Mouse (Mus musculus): ENCODE data around the gene Ltn1. TPM values are rescaled to one million over a fixed set of nuclear protein-coding genes. Genes with fewer than 3 reads are reported as not detected.

Ltn1 gene
- polyA plus RNA-seq, 1 experiment from 2014 or later, result 28.8 TPM

GRCm38 (mm10) chr16:87329986-87330385 is 102.4 kb downstream of the Ltn1 start:
- 92% methylated on average over 3 of the region's 3 CpGs for WGBS
- no peak for ATAC-seq (ENCODE audit: insufficient read depth, low FRiP score)
- Histone ChIP-seq H3K36me3 (ENCODE audit: control insufficient read depth, insufficient read depth, low read length) (no peaks in the 10 kb centered on the region), H3K27me3 (ENCODE audit: control insufficient read depth, insufficient read depth, low read length) (no peaks in the 10 kb centered on the region), H3K9ac (ENCODE audit: low read length) (no peak overlapping the region), H3K27ac (ENCODE audit: low read length) (no peak overlapping the region), H3K9me3 (replicated peaks; ENCODE audit: control insufficient read depth, low read length) (no peaks in the 10 kb centered on the region), H3K4me2 (ENCODE audit: low read depth, low read length) (no peak overlapping the region), H3K4me1 (ENCODE audit: control insufficient read depth, insufficient read depth, low read length) (no peaks in the 10 kb centered on the region), H3K4me3 (replicated peaks; ENCODE audit: low read length) (no peak overlapping the region)

Other genes starting within 250 kb of the Ltn1 start
- gene N6amt1, start 78.4 kb downstream of the Ltn1 start, polyA plus RNA-seq (2015; fragmentation: Nextera tagmentation; extraction: Ambion mirVana), result 19.2 and 19.9 TPM in 2 replicates
- gene Rwdd2b, start 8.0 kb upstream of the Ltn1 start, polyA plus RNA-seq (2015; fragmentation: Nextera tagmentation; extraction: Ambion mirVana), result 10.7 and 12.0 TPM in 2 replicates
- 35.3 and 39.0 TPM in 2 replicates for gene Usp16, start 22.1 kb upstream of the Ltn1 start, polyA plus RNA-seq (2015; fragmentation: Nextera tagmentation; extraction: Ambion mirVana)
- gene Cct8, start 63.3 kb upstream of the Ltn1 start, polyA plus RNA-seq (2015; fragmentation: Nextera tagmentation; extraction: Ambion mirVana), result 364 and 381 TPM in 2 replicates
- gene Map3k7cl, start 120.7 kb upstream of the Ltn1 start, polyA plus RNA-seq (2015; fragmentation: Nextera tagmentation; extraction: Ambion mirVana), result 0.40 and 0.59 TPM in 2 replicates

Data from stomach, embryonic 16.5 days (tissue).